Mouse (Mus musculus) stomach, postnatal 0 days (tissue): ENCODE results near the gene Lpp.

Experiments used
- CTCF ChIP-seq: IDR thresholded peaks from 2 replicates; pipeline ENCODE4 v1.5.1; 2016; ENCODE audit warnings: antibody characterized with exemption, low read depth, mild to moderate bottlenecking, moderate library complexity
- EP300 ChIP-seq: optimal IDR thresholded peaks from 2 replicates; pipeline ENCODE3; 2016; ENCODE audit warnings: antibody characterized with exemption

- no peak for TF ChIP-seq EP300
- TF ChIP-seq CTCF = no peak
Observed at GRCm38 (mm10) chr16:24593535-24593934, 200.2 kb downstream of the Lpp start.
